Mouse (Mus musculus) small intestine, adult 2 months (tissue): ENCODE results near the gene Rfxap. TPM values are rescaled to one million over a fixed set of nuclear protein-coding genes. Genes with fewer than 3 reads are reported as not detected.

Source experiments
- H3K27ac ChIP-seq: fragments of 200-500 bp; 2 replicates; pipeline ENCODE4 v1.5.1; 2012; ENCODE audit warnings: low read depth, low read length, control low read depth, inconsistent platforms; ENCODE audit not compliant: insufficient read depth
- H3K27me3 ChIP-seq: fragments of 200-500 bp; 2 replicates; pipeline ENCODE4 v1.6.1; 2012; ENCODE audit warnings: mild to moderate bottlenecking, moderate library complexity, low read length, inconsistent platforms; ENCODE audit not compliant: control insufficient read depth, insufficient read depth
- H3K36me3 ChIP-seq: fragments of 200-500 bp; 2 replicates; pipeline ENCODE4 v1.6.1; 2012; ENCODE audit warnings: mild to moderate bottlenecking, low read length, control low read depth, inconsistent platforms; ENCODE audit not compliant: control insufficient read depth, insufficient read depth
- H3K4me1 ChIP-seq: fragments of 200-500 bp; 2 replicates; pipeline ENCODE4 v1.6.1; 2012; ENCODE audit warnings: low read length, inconsistent platforms, mixed read lengths; ENCODE audit not compliant: control insufficient read depth, insufficient read depth, insufficient read length
- H3K4me3 ChIP-seq: fragments of 200-500 bp; 2 replicates; pipeline ENCODE4 v1.5.1; 2012; ENCODE audit warnings: low read depth, mild to moderate bottlenecking, control low read depth, inconsistent platforms, low read length, moderate library complexity
- CTCF ChIP-seq: fragments of 200-500 bp; IDR thresholded peaks from 2 replicates; pipeline ENCODE4 v1.5.1; 2012; ENCODE audit warnings: low read depth, mild to moderate bottlenecking, control low read depth, inconsistent platforms, low read length, moderate library complexity, mixed read lengths; ENCODE audit not compliant: insufficient replicate concordance, insufficient read length; ENCODE audit errors: extremely low read depth
- POLR2A ChIP-seq: fragments of 200-500 bp; IDR thresholded peaks from 2 replicates; pipeline ENCODE4 v1.6.1; 2012; ENCODE audit warnings: low read depth, mild to moderate bottlenecking, control low read depth, inconsistent platforms, low read length, moderate library complexity
- WGBS: fragments of 180-500 bp; shearing (Covaris S2); methylation state at CpG from one replicate; pipeline ENCODE4 v1.1.7; 2018; 5-methylcytosine and 5-hydroxymethylcytosine counted together
- polyA plus RNA-seq: library from polyadenylated mRNA; depleted of rRNA; stranded (reverse); fragments of >200 nt; gene quantifications from 2 replicates; pipeline ENCODE4 v1.2.3, GENCODE M21; 2012

The Rfxap gene
- polyA plus RNA-seq, 1 experiment = 31.0 TPM

DNA sequence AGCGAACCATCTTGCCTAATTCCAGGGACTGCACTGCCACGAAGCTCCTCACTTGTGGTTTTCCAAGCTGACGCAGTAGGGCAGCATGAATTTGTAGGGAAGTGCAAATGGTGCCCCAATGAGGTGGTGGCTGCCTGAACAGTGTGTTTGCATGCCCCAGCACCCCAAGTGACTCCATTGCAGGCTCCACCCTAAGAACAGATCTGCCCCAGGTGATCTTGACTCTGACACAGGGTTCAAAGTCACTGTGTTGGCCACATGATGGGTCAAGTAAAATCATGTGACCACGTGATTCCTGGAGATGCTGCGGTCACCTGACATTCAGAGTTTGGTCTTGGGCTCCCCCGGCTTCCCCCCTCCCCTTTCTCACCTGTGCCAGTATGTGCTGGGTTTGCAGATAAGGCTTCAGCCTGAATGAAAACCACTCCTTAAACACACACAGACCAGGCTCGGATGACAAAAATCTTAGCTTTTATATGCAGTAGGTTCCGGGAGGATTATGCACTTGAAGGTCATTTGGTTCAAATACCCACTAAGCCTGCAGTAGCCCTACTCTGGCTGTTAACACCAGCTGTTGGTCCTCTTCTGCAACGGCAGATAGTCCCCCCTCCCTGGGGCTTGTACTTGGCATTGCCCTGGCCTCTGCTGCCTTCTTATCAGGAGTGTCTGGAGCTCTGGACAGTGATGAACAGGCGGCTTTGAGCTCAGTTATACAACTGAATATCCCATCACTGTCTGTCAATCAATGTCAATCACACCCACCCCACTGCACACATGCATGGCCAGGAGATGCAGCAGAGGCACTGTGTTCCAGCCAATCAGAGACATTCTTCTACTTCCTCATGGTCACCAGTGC, 15.5 kb downstream of the Rfxap start:
- no peaks in the 10 kb centered on the region for H3K4me1 ChIP-seq
- TF ChIP-seq POLR2A (no peak), CTCF (no peak)
- WGBS = 49% methylated on average over 10 of the region's 10 CpGs
- H3K36me3 ChIP-seq = no peaks in the 10 kb centered on the region
- H3K27ac ChIP-seq = no peak overlapping the region
- no peaks in the 10 kb centered on the region for H3K27me3 ChIP-seq
- no peak overlapping the region for H3K4me3 ChIP-seq

DNA sequence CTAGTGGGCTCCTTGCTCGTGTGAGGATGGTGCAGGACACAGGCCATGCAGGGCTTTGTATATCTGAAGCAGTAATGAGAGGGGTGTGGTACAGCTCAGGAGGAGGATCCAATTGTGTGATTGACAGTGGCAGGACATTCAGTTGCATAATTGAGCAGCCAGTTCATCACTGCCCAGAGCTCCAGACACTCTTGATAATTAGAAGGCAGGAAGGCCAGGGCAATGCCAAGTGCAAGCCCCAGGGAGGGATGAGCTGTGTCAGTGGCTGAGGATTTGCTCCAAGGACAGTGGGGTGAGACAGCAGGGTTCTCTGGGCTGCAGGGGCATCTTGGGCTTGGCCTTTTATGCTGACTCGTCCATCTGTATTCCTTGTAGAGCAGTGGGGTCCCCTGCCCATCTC, 17.0 kb downstream of the Rfxap start:
- no peaks in the 10 kb centered on the region for H3K4me1 ChIP-seq
- H3K27ac ChIP-seq = no peak overlapping the region
- 60% methylated on average over 2 of the region's 2 CpGs for WGBS
- H3K27me3 ChIP-seq = no peaks in the 10 kb centered on the region
- H3K36me3 ChIP-seq = no peaks in the 10 kb centered on the region
- TF ChIP-seq CTCF (no peak), POLR2A (no peak)
- H3K4me3 ChIP-seq = no peak overlapping the region

DNA sequence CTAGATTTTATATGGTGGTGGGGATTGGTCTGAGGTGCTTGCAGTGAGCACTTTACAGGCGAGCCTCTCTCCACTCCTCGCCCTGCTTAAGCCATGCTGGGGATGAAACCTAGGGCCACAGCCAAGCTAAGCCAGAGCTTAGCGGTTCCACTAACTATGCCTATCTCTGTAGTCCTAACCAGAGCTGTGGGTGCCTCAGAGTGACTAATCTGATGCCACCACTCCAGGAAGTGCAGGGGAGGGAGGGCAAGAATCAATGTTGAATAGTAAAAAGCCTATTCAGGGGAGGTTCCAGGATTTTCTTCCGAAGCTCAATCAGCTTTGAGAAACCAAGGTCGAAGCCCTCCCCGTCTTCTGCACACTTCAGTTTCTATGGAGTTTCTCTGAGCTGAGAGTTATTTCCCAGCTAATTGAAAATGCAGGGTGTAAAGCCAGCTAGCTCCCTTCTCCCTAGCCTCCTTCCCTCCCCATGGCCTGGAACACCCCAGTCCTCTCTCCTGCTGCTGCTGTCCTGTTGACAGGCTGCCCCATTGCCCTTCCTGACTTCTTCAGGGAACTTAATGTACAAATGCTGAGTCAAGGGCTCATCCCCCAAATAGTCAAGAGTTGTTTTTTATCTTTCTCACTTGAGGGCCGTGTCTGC, 31.5 kb downstream of the Rfxap start:
- Histone ChIP-seq H3K4me3 (no peak overlapping the region), H3K36me3 (no peaks in the 10 kb centered on the region), H3K4me1 (no peaks in the 10 kb centered on the region), H3K27me3 (no peaks in the 10 kb centered on the region), H3K27ac (no peak overlapping the region)
- 64% methylated on average over 7 of the region's 7 CpGs for WGBS
- TF ChIP-seq CTCF (no peak), POLR2A (no peak)

DNA sequence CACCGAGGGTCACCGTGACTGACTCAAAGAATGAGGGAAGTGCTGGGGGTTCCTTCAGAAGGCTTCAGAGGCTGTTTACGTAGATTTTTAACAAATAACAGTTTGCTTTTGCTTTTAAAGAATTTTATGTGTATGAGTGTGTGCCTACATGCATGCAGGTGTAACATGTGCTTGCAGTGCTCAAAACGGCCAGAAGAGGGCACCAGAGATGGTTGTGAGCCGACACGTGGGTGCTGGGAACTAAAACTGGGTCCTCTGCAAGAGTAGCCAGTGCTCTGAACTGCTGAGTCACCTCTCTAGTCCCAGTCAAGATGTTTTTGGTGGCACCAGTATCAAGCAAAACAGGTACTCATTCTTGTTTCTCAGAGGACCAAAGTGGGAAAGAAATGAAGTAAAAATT, 34.0 kb downstream of the Rfxap start:
- no peak for TF ChIP-seq POLR2A
- TF ChIP-seq CTCF = no peak
- Histone ChIP-seq H3K36me3 (no peaks in the 10 kb centered on the region), H3K27ac (no peak overlapping the region), H3K4me3 (no peak overlapping the region), H3K4me1 (no peaks in the 10 kb centered on the region), H3K27me3 (no peaks in the 10 kb centered on the region)
- WGBS = 81% methylated on average over 6 of the region's 6 CpGs

DNA sequence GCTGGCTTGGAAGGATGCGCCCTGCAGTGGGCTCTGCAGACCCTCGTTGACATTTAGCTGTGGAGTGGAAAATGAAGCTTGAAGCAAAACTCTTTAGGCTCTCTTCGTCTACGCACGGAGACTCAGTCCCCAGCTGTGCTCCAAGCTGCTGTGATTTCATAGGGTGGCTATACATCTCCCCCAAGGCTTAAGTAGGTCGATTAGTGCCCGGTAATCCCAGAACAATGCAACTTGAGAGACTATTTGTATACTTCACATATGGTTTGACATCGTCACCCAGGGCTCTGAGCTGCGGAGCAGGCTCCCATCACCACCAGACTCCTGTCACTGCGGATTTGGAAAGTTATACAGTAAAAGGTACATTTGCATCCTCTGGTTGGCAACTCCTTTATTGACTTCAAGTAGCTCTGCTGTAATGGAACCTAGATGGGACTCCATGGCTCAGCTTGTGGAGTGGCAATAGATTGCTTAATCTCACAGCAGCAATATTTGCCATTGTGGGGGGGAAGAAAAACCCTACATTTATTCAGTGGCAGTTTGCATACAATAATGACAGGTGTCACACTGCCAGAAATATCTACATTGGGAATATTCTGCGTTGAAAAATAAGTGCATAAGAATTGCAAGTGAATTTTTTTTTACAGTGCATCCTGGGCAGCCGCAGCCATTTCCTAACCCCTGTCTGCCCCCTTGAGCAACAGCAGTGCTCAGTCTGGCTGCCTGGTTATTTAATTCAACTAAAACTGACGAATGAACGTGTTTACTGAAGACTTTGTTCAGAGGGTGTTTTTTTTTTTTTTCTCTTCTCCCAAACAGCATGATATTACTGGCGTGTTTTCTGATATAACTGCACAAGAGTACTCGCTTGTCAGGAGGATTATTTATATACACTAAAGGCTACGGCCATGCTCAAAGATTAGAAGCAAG, 38.0 kb downstream of the Rfxap start:
- Histone ChIP-seq H3K27ac (no peak overlapping the region), H3K4me1 (no peaks in the 10 kb centered on the region), H3K27me3 (no peaks in the 10 kb centered on the region), H3K4me3 (no peak overlapping the region), H3K36me3 (no peaks in the 10 kb centered on the region)
- TF ChIP-seq CTCF (no peak), POLR2A (no peak)
- 76% methylated on average over 17 of the region's 17 CpGs for WGBS

DNA sequence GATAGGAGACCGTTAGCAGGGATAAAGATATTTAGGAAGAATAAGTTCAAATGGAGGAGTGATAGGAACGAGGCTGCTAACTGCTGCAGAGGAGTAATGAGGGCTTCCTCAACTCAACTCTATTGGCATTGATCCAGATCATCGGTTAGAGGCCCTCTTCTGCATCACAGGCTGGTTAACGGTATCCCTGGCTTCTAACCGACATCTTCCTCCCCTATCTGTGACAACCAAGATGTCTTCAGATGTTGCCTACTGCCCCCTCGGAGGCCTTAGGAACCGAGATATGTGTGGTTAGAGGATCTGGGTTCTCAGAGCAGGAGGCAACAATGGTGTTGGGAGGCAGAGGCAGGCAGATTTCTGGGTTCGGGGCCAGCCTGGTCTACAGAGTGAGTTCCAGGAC, 39.0 kb downstream of the Rfxap start:
- no peaks in the 10 kb centered on the region for H3K4me1 ChIP-seq
- no peak overlapping the region for H3K27ac ChIP-seq
- H3K27me3 ChIP-seq = no peaks in the 10 kb centered on the region
- no peaks in the 10 kb centered on the region for H3K36me3 ChIP-seq
- WGBS = 81% methylated on average over 8 of the region's 8 CpGs
- no peak for TF ChIP-seq CTCF
- no peak for TF ChIP-seq POLR2A
- no peak overlapping the region for H3K4me3 ChIP-seq

DNA sequence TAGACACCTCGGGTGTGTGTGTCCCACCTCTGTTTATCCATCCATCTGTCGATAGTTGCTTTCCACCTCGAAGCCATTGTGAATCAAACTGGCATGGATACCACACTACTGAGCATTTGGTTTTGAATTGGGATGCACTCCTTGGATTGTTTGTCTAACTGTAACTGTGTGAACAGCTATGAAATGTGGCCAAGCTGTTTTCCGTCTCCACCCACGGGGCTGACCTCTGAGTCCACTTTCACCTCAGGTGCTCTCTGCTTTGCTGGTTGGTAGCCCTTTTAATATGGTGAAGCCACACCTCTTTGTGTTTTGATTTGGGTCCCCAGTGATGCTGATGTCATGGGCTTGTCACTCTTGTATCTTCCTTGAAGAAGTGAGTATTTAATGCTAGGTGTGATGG, 40.8 kb downstream of the Rfxap start:
- no peak overlapping the region for H3K27ac ChIP-seq

More for the DNA sequence above, 40.8 kb downstream of the Rfxap start:
- no peak overlapping the region for H3K4me3 ChIP-seq
- no peaks in the 10 kb centered on the region for H3K36me3 ChIP-seq
- WGBS = 67% methylated on average over 5 of the region's 5 CpGs
- H3K27me3 ChIP-seq = no peaks in the 10 kb centered on the region
- no peaks in the 10 kb centered on the region for H3K4me1 ChIP-seq
- TF ChIP-seq CTCF = no peak
- TF ChIP-seq POLR2A = no peak
